Mouse (Mus musculus): ENCODE data around the gene Gins3. TPM values are rescaled to one million over a fixed set of nuclear protein-coding genes. Genes with fewer than 3 reads are reported as not detected.
"Not testable (repeated sequence)": the region's sequence is repeated elsewhere in the genome, so short reads cannot be mapped to it uniquely, and the experiment has no call there.

Gins3 gene
- total RNA-seq (2014; fragmentation: Nextera tagmentation) (11.6 and 12.4 TPM in 2 replicates), total RNA-seq (2017) (25.2 and 25.5 TPM in 2 replicates)

GRCm38 (mm10) chr8:95633262-95634062, at the start of gene Gins3:
TSS of gene Gins3 (plus strand) at chr8:95633453.
- ATAC-seq (replicated peaks; ENCODE audit: poor library complexity, severe bottlenecking): peak; percentile 99

- no peak for ATAC-seq (replicated peaks; ENCODE audit: poor library complexity, severe bottlenecking)
These were observed 45.9 kb upstream of the Gins3 start for GRCm38 (mm10) chr8:95587339-95587738.

GRCm38 (mm10) chr8:95589282-95589681, 44.0 kb upstream of the Gins3 start:
- no peak for ATAC-seq (replicated peaks; ENCODE audit: poor library complexity, severe bottlenecking)

- no peak for ATAC-seq (replicated peaks; ENCODE audit: poor library complexity, severe bottlenecking)
These were observed 42.7 kb upstream of the Gins3 start for GRCm38 (mm10) chr8:95590539-95590938.

GRCm38 (mm10) chr8:95592131-95592780, 41.0 kb upstream of the Gins3 start:
- no peak for ATAC-seq (replicated peaks; ENCODE audit: poor library complexity, severe bottlenecking)

- ATAC-seq (replicated peaks; ENCODE audit: poor library complexity, severe bottlenecking): peak; percentile 48
These were observed 39.5 kb upstream of the Gins3 start for GRCm38 (mm10) chr8:95593439-95594393.

- no peak for ATAC-seq (replicated peaks; ENCODE audit: poor library complexity, severe bottlenecking)
These were observed 38.1 kb upstream of the Gins3 start for GRCm38 (mm10) chr8:95595131-95595530.

GRCm38 (mm10) chr8:95596841-95597241, 36.4 kb upstream of the Gins3 start:
- ATAC-seq (replicated peaks; ENCODE audit: poor library complexity, severe bottlenecking): no peak

- ATAC-seq (replicated peaks; ENCODE audit: poor library complexity, severe bottlenecking): peak; percentile 76
These were observed 33.4 kb upstream of the Gins3 start for GRCm38 (mm10) chr8:95599861-95600260.

- no peak for ATAC-seq (replicated peaks; ENCODE audit: poor library complexity, severe bottlenecking)
These were observed 31.9 kb upstream of the Gins3 start for GRCm38 (mm10) chr8:95601306-95601705.

GRCm38 (mm10) chr8:95602168-95602567, 31.1 kb upstream of the Gins3 start:
- no peak for ATAC-seq (replicated peaks; ENCODE audit: poor library complexity, severe bottlenecking)

- not testable (repeated sequence) for ATAC-seq (replicated peaks; ENCODE audit: poor library complexity, severe bottlenecking)
These were observed 26.7 kb upstream of the Gins3 start for GRCm38 (mm10) chr8:95606509-95606908.

GRCm38 (mm10) chr8:95607210-95607609, 26.0 kb upstream of the Gins3 start:
- ATAC-seq (replicated peaks; ENCODE audit: poor library complexity, severe bottlenecking): no peak

GRCm38 (mm10) chr8:95609406-95609805, 23.8 kb upstream of the Gins3 start:
- no peak for ATAC-seq (replicated peaks; ENCODE audit: poor library complexity, severe bottlenecking)

- ATAC-seq (replicated peaks; ENCODE audit: poor library complexity, severe bottlenecking): no peak
These were observed 22.5 kb upstream of the Gins3 start for GRCm38 (mm10) chr8:95610749-95611148.

GRCm38 (mm10) chr8:95611769-95612168, 21.5 kb upstream of the Gins3 start:
- ATAC-seq (replicated peaks; ENCODE audit: poor library complexity, severe bottlenecking): no peak

GRCm38 (mm10) chr8:95616383-95616782, 16.9 kb upstream of the Gins3 start:
- no peak for ATAC-seq (replicated peaks; ENCODE audit: poor library complexity, severe bottlenecking)

- ATAC-seq (replicated peaks; ENCODE audit: poor library complexity, severe bottlenecking): no peak
These were observed 13.2 kb upstream of the Gins3 start for GRCm38 (mm10) chr8:95620046-95620445.

GRCm38 (mm10) chr8:95624833-95625232, 8.4 kb upstream of the Gins3 start:
- ATAC-seq (replicated peaks; ENCODE audit: poor library complexity, severe bottlenecking): no peak

GRCm38 (mm10) chr8:95632840-95633239, 413 bp upstream of the Gins3 start:
- ATAC-seq (replicated peaks; ENCODE audit: poor library complexity, severe bottlenecking): no peak

- no peak for ATAC-seq (replicated peaks; ENCODE audit: poor library complexity, severe bottlenecking)
These were observed 749 bp downstream of the Gins3 start for GRCm38 (mm10) chr8:95634063-95634340.

Data from granulocyte monocyte progenitor cell, adult 5-6 weeks (primary cell).